Mouse (Mus musculus) ES-E14 (cell line): ENCODE data around the gene Crmp1. TPM values are rescaled to one million over a fixed set of nuclear protein-coding genes. Genes with fewer than 3 reads are reported as not detected.

Experiments used
- DNase-seq: peaks from one replicate; pipeline ENCODE4 v3.0.0-alpha.2; 2013; ENCODE audit warnings: low read depth, low spot score
- H3K27ac ChIP-seq: 2 replicates; pipeline ENCODE4 v1.5.1; 2012; ENCODE audit warnings: low read depth, mild to moderate bottlenecking, low read length, moderate library complexity, mixed read lengths; ENCODE audit not compliant: poor library complexity, insufficient read depth, severe bottlenecking
- H3K36me3 ChIP-seq: 2 replicates; pipeline ENCODE4 v1.6.1; 2012; ENCODE audit warnings: mild to moderate bottlenecking, low read length, moderate library complexity, mixed read lengths; ENCODE audit not compliant: control insufficient read depth, poor library complexity, insufficient read depth, severe bottlenecking
- H3K4me1 ChIP-seq, 2 experiments: fragments of 150-350 bp in 1 of 2; sonication (generic) in 1 of 2; 2 replicates each; pipeline ENCODE4 v1.6.1; 2012; ENCODE audit warnings: low read length in 2 of 2, mild to moderate bottlenecking in 1 of 2, mixed read lengths in 1 of 2; ENCODE audit not compliant: control insufficient read depth in 2 of 2, insufficient read depth in 2 of 2, poor library complexity in 1 of 2
- H3K4me3 ChIP-seq, 2 experiments: fragments of 150-350 bp in 1 of 2; sonication (generic) in 1 of 2; 2 replicates each; pipeline ENCODE4 v1.5.1; 2012; ENCODE audit warnings: low read length in 2 of 2, low read depth in 1 of 2, mild to moderate bottlenecking in 1 of 2, mixed read lengths in 1 of 2; ENCODE audit not compliant: insufficient read depth in 1 of 2, poor library complexity in 1 of 2, severe bottlenecking in 1 of 2
- H3K9ac ChIP-seq: 2 replicates; pipeline ENCODE4 v1.6.1; 2012; ENCODE audit warnings: low read depth, mild to moderate bottlenecking, low read length, mixed read lengths; ENCODE audit not compliant: poor library complexity, insufficient read depth, severe bottlenecking
- H3K9me3 ChIP-seq: fragments of 150-350 bp; sonication (generic); 2 replicates; pipeline ENCODE4 v1.6.1; 2012; ENCODE audit warnings: low read depth, mild to moderate bottlenecking, low read length; ENCODE audit not compliant: control insufficient read depth, insufficient read depth
- CHD2 ChIP-seq: IDR thresholded peaks from 2 replicates; pipeline ENCODE4 v1.6.1; 2014; ENCODE audit warnings: mild to moderate bottlenecking, low read depth, low read length, inconsistent platforms
- HCFC1 ChIP-seq: IDR thresholded peaks from 2 replicates; pipeline ENCODE4 v1.6.1; 2012; ENCODE audit warnings: low read length, inconsistent platforms, borderline replicate concordance; ENCODE audit not compliant: insufficient read depth
- MAFK ChIP-seq: IDR thresholded peaks from 2 replicates; pipeline ENCODE4 v1.6.1; 2014; ENCODE audit warnings: mild to moderate bottlenecking, low read depth, low read length, inconsistent platforms; ENCODE audit not compliant: insufficient read depth
- ZC3H11A ChIP-seq: IDR thresholded peaks from 2 replicates; pipeline ENCODE4 v1.6.1; 2012; ENCODE audit warnings: low read depth, mild to moderate bottlenecking, inconsistent platforms, low read length, borderline replicate concordance
- ZNF384 ChIP-seq: IDR thresholded peaks from 2 replicates; pipeline ENCODE4 v1.6.1; 2012; ENCODE audit warnings: low read depth, low read length, inconsistent platforms
- in situ Hi-C, 2 experiments: fragments of 600-800 bp; cut with MboI; formaldehyde crosslinking; loops; one replicate each; pipeline ENCODE4 v1.15.1; 2025; ENCODE audit warnings: low sequenced_read_pairs in 2 of 2, inconsistent platforms in 1 of 2; ENCODE audit not compliant: unreplicated experiment in 2 of 2
- total RNA-seq: library from RNA; depleted of rRNA; stranded (reverse); fragments of 300-350 nt; gene quantifications from 2 replicates; pipeline ENCODE4 v1.2.3, GENCODE M21; 2012; rRNA removed

The Crmp1 gene
- total RNA-seq = 24.5 and 38.1 TPM in 2 replicates

GRCm38 (mm10) chr5:37241651-37242151, at the start of gene Crmp1:
TSS of gene Crmp1 (plus strand) at chr5:37241940.
- Histone ChIP-seq H3K27ac (no peak within 1 kb of the TSS), H3K36me3 (no peaks in the 10 kb centered on the region), H3K9ac (peak within 1 kb of the TSS; percentile 54), H3K9me3 (no peaks in the 10 kb centered on the region), H3K4me1 (peaks cover 7 to 13% of the 10 kb centered on the region in 2 experiments; a peak in 3 of 4 replicates), H3K4me3 (peak within 1 kb of the TSS; percentile 67 to 74)
- no peak for TF ChIP-seq ZNF384
- TF ChIP-seq MAFK = no peak
- DNase-seq = no peak
- in situ Hi-C loops = loop anchor here in 1 of 2 experiments (10.0 kb wide), 1 partner anchor 583 kb away; the partner anchor contains the start of gene Msx1

DNA sequence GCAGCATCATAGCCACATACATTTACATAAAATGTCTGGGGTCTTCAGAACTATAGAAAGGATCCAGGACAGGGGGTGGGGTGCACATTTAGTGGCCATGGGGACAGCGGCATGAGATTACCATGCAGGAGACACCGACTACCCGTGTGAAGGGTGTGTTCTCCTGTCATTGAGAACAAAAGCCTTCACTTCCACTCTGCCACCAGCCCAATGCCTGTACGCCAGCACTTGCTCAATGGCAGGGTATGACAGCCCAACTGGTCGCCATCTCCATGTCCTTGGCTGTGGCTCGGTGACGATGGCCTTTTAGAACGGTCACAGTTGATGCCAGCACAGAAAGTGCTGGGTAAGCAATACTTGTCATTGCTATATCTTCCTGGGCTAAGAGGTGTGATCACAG, 45.5 kb upstream of the Crmp1 start:
- in situ Hi-C loops = no loop called here
- no peaks in the 10 kb centered on the region for H3K9me3 ChIP-seq

DNA sequence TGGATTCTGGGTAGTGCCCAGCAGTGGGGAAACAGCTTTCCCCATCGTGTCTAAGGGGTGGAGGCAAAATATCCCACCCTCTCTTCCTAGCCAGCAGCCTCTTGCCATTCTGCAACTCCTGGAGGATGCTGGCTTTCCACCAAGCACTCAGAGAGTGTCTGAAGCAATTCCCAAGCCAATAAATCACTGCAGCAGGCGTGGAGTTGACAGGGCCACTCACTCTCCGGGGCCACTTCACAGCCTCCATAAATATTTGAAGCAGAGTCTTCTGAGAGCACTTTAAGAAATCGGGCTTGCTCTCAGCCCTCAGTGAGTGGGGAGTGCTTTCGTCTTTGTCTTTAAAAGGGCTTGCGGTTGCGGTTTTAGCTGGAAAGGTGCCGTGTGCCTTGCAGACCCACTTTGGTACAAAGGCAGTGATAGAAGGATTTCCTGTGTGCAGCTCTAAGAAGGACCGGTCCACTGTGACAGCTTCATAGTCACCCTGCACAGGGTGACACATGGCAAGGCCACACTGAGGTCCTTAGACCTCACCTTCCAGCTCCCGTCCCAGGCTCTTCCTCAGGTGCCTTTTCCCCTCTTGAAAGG, 45.0 kb upstream of the Crmp1 start:
- in situ Hi-C loops = no loop called here
- no peak overlapping the region for H3K9ac ChIP-seq
- no peaks in the 10 kb centered on the region for H3K4me1 ChIP-seq
- no peaks in the 10 kb centered on the region for H3K36me3 ChIP-seq
- no peaks in the 10 kb centered on the region for H3K9me3 ChIP-seq
- TF ChIP-seq MAFK (no peak), HCFC1 (no peak), CHD2 (no peak)
- no peak overlapping the region for H3K4me3 ChIP-seq
- H3K27ac ChIP-seq = no peak overlapping the region
- no peak for DNase-seq

More for the DNA sequence above, 45.5 kb upstream of the Crmp1 start:
- no peaks in the 10 kb centered on the region for H3K4me1 ChIP-seq
- no peak overlapping the region for H3K27ac ChIP-seq
- no peak for DNase-seq
- no peak for TF ChIP-seq HCFC1
- TF ChIP-seq MAFK = no peak
- TF ChIP-seq ZNF384 = no peak
- no peak for TF ChIP-seq ZC3H11A
- TF ChIP-seq CHD2 = no peak
- no peaks in the 10 kb centered on the region for H3K36me3 ChIP-seq
- H3K9ac ChIP-seq = no peak overlapping the region
- no peak overlapping the region for H3K4me3 ChIP-seq

GRCm38 (mm10) chr5:37197423-37197822, 44.3 kb upstream of the Crmp1 start:
- in situ Hi-C loops = no loop called here
- Histone ChIP-seq H3K9ac (no peak overlapping the region), H3K9me3 (no peaks in the 10 kb centered on the region), H3K4me3 (no peak overlapping the region), H3K27ac (no peak overlapping the region), H3K4me1 (no peaks in the 10 kb centered on the region), H3K36me3 (no peaks in the 10 kb centered on the region)
- no peak for TF ChIP-seq CHD2
- TF ChIP-seq ZNF384 = no peak
- TF ChIP-seq HCFC1 = no peak
- no peak for TF ChIP-seq MAFK
- no peak for TF ChIP-seq ZC3H11A
- DNase-seq = no peak

GRCm38 (mm10) chr5:37198011-37198688, 43.6 kb upstream of the Crmp1 start:
- in situ Hi-C loops = no loop called here
- no peak for TF ChIP-seq ZNF384
- TF ChIP-seq CHD2 = no peak
- no peak for TF ChIP-seq ZC3H11A
- TF ChIP-seq HCFC1 = no peak
- no peak for TF ChIP-seq MAFK
- Histone ChIP-seq H3K9me3 (no peaks in the 10 kb centered on the region), H3K4me3 (no peak overlapping the region), H3K36me3 (no peaks in the 10 kb centered on the region), H3K9ac (no peak overlapping the region), H3K27ac (no peak overlapping the region), H3K4me1 (no peaks in the 10 kb centered on the region)
- DNase-seq = no peak
